In the genomic region with DNA sequence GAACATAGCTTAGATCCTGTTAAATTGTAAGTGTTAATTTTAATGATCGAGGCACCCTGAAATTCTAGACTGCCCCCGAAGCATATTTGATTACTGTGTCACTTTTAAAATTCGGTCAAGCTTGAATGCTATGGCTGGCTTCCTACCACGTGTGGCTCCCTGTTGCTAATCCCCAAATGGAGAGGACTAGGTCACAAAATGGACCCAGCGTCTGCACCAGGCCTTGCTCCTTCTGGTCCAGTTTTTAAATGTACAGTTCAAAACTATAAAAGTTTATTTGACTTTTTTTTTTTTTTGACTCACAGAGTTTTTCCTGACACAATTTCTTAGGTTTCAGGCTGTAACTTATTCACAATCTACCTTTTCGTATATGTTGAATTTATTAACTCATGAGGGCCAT, we compare ENCODE assay signal across 19 mouse cellular contexts. TPM values are rescaled to one million over a fixed set of nuclear protein-coding genes. Genes with fewer than 3 reads are reported as not detected.
DNase-seq lines count a peak whose midpoint lies in the region; ATAC-seq and TF ChIP-seq lines count a peak whose summit lies in the region.
"Had no signal": no experiment of that assay in that cellular context is flagged by ENCODE, and none has a peak within 500 bp of the region (broad histone marks: within the 10 kb centered on the region; RNA-seq: fewer than 3 reads in every experiment).

No protein-coding gene starts in this region.

- H3K27ac ChIP-seq in embryonic facial prominence, embryonic 13.5 days: no peak overlapping the region
- H3K27ac ChIP-seq in embryonic facial prominence, embryonic 10.5 days (replicated peaks): no peak overlapping the region
- H3K27ac ChIP-seq in liver, adult 2 months (replicated peaks; ENCODE audit: insufficient read depth, low read depth, low read length): no peak overlapping the region
- no peak overlapping the region for H3K27ac ChIP-seq in intestine, embryonic 15.5 days
- H3K27ac ChIP-seq in small intestine, adult 2 months (ENCODE audit: insufficient read depth, low read depth, low read length): no peak overlapping the region
- no peak overlapping the region for H3K27ac ChIP-seq in forebrain, embryonic 16.5 days (ENCODE audit: low read length)
- H3K27ac ChIP-seq: forebrain, embryonic 12.5 days; heart, embryonic 10.5 days; hindbrain, embryonic 13.5 days; neural tube, embryonic 13.5 days had no signal

- WGBS in embryonic facial prominence, embryonic 13.5 days: 65% methylated on average over 6 of the region's 6 CpGs
- WGBS in embryonic facial prominence, embryonic 10.5 days: 75% methylated on average over 6 of the region's 6 CpGs
- 31% methylated on average over 6 of the region's 6 CpGs for WGBS in liver, adult 2 months
- 65% methylated on average over 6 of the region's 6 CpGs for WGBS in intestine, embryonic 15.5 days
- WGBS in small intestine, adult 2 months: 22% methylated on average over 6 of the region's 6 CpGs
- 60% methylated on average over 6 of the region's 6 CpGs for WGBS in forebrain, embryonic 16.5 days

- no peaks in the 10 kb centered on the region for H3K4me1 ChIP-seq in embryonic facial prominence, embryonic 13.5 days
- H3K4me1 ChIP-seq in embryonic facial prominence, embryonic 10.5 days: peaks cover 6% of the 10 kb centered on the region; the same call in 1 of the 2 replicates
- H3K4me1 ChIP-seq in liver, adult 2 months (ENCODE audit: control insufficient read depth, insufficient read depth, low read length): 0 out of 2 replicates have a peak, but pooled peaks cover 2% of the 10 kb centered on the region
- H3K4me1 ChIP-seq in intestine, embryonic 15.5 days (replicated peaks): no peaks in the 10 kb centered on the region
- peaks cover 4% of the 10 kb centered on the region; the same call in 1 of the 2 replicates for H3K4me1 ChIP-seq in small intestine, adult 2 months (ENCODE audit: control insufficient read depth, insufficient read depth, insufficient read length, low read length)
- peaks cover 7% of the 10 kb centered on the region for H3K4me1 ChIP-seq in forebrain, embryonic 16.5 days (replicated peaks; ENCODE audit: control insufficient read depth, insufficient read depth, low read length)

- ATAC-seq in embryonic facial prominence, embryonic 13.5 days (ENCODE audit: insufficient number of reproducible peaks, insufficient read depth, low FRiP score, low TSS enrichment, low read depth): no peak
- no peak for ATAC-seq in intestine, embryonic 15.5 days
- ATAC-seq in erythroblast, adult 5-6 weeks (replicated peaks; ENCODE audit: low FRiP score, poor library complexity, severe bottlenecking): no peak
- no peak for ATAC-seq in forebrain, embryonic 16.5 days
- ATAC-seq: activated CD4-positive, CD25-positive, alpha-beta regulatory T cell, adult 4 months; midbrain, embryonic 16.5 days had no signal

- DNase-seq in embryonic facial prominence, embryonic 10.5 days (ENCODE audit: low spot score): no peak
- peak; percentile 80 for DNase-seq in liver, adult 2 months (ENCODE audit: extremely low read depth, low read depth, low spot score)
- DNase-seq in liver: no peak
- DNase-seq: B cell, adult 2 months; embryo, embryonic 11 days; right cerebral cortex, adult 18-20 months; thymus, postnatal 14 days had no signal

- peaks cover 5% of the 10 kb centered on the region; the same call in 1 of the 2 replicates for H3K79me2 ChIP-seq in liver, adult 2 months (ENCODE audit: control insufficient read depth, insufficient read depth, low read length)

- H3K27me3 ChIP-seq in embryonic facial prominence, embryonic 13.5 days: peaks cover 10% of the 10 kb centered on the region
- H3K27me3 ChIP-seq in embryonic facial prominence, embryonic 10.5 days (replicated peaks; ENCODE audit: low read depth, poor library complexity, severe bottlenecking): peaks cover 24% of the 10 kb centered on the region
- H3K27me3 ChIP-seq in liver, adult 2 months (ENCODE audit: control insufficient read depth, insufficient read depth, low read length): no peaks in the 10 kb centered on the region
- H3K27me3 ChIP-seq in intestine, embryonic 15.5 days (replicated peaks): no peaks in the 10 kb centered on the region
- H3K27me3 ChIP-seq in small intestine, adult 2 months (ENCODE audit: control insufficient read depth, insufficient read depth, low read length): no peaks in the 10 kb centered on the region
- peaks cover 3% of the 10 kb centered on the region; the same call in 1 of the 2 replicates for H3K27me3 ChIP-seq in forebrain, embryonic 16.5 days (replicated peaks; ENCODE audit: control insufficient read depth, insufficient read depth, low read length)

- TF ChIP-seq POLR2A in liver, adult 2 months (IDR thresholded peaks at IDR 0.05; ENCODE audit: extremely low read depth, insufficient read depth, low read length): no peak
- TF ChIP-seq POLR2A in small intestine, adult 2 months (IDR thresholded peaks at IDR 0.05; ENCODE audit: low read depth, low read length): no peak

- no peak overlapping the region for H3K9ac ChIP-seq in embryonic facial prominence, embryonic 13.5 days
- no peak overlapping the region for H3K9ac ChIP-seq in liver, adult 2 months (ENCODE audit: low read depth, low read length)
- no peak overlapping the region for H3K9ac ChIP-seq in intestine, embryonic 15.5 days
- H3K9ac ChIP-seq in forebrain, embryonic 16.5 days (replicated peaks; ENCODE audit: low read depth, low read length): no peak overlapping the region
- H3K9ac ChIP-seq: forebrain, embryonic 12.5 days; hindbrain, embryonic 13.5 days; neural tube, embryonic 13.5 days had no signal

- peak overlapping the region; percentile 46 for H3K4me2 ChIP-seq in embryonic facial prominence, embryonic 13.5 days
- H3K4me2 ChIP-seq in intestine, embryonic 15.5 days (replicated peaks): no peak overlapping the region
- H3K4me2 ChIP-seq in forebrain, embryonic 16.5 days (ENCODE audit: low read length): no peak overlapping the region
- H3K4me2 ChIP-seq: hindbrain, embryonic 13.5 days; neural tube, embryonic 13.5 days had no signal

- H3K9me3 ChIP-seq in embryonic facial prominence, embryonic 13.5 days: no peaks in the 10 kb centered on the region
- H3K9me3 ChIP-seq in embryonic facial prominence, embryonic 10.5 days: no peaks in the 10 kb centered on the region
- H3K9me3 ChIP-seq in intestine, embryonic 15.5 days: no peaks in the 10 kb centered on the region
- no peaks in the 10 kb centered on the region for H3K9me3 ChIP-seq in forebrain, embryonic 16.5 days (ENCODE audit: control insufficient read depth, low read length)
- H3K9me3 ChIP-seq: forebrain, embryonic 12.5 days; heart, embryonic 10.5 days; hindbrain, embryonic 13.5 days; neural tube, embryonic 13.5 days had no signal

- peak overlapping the region; percentile 17 for H3K4me3 ChIP-seq in embryonic facial prominence, embryonic 13.5 days
- no peak overlapping the region for H3K4me3 ChIP-seq in embryonic facial prominence, embryonic 10.5 days
- peak overlapping the region; percentile 40 for H3K4me3 ChIP-seq in liver, adult 2 months (ENCODE audit: insufficient read depth, low read depth, low read length)
- peak overlapping the region; percentile 24 for H3K4me3 ChIP-seq in intestine, embryonic 15.5 days (replicated peaks)
- peak overlapping the region; percentile 41 for H3K4me3 ChIP-seq in small intestine, adult 2 months (ENCODE audit: low read depth, low read length)
- H3K4me3 ChIP-seq in forebrain, embryonic 16.5 days (replicated peaks; ENCODE audit: low read length): no peak overlapping the region
- H3K4me3 ChIP-seq: heart, embryonic 10.5 days; hindbrain, embryonic 13.5 days; neural tube, embryonic 13.5 days had no signal

- TF ChIP-seq CTCF in liver, adult 2 months (IDR thresholded peaks at IDR 0.05; ENCODE audit: low read depth, low read length): no peak
- no peak for TF ChIP-seq CTCF in small intestine, adult 2 months (IDR thresholded peaks at IDR 0.05; ENCODE audit: extremely low read depth, insufficient read length, insufficient replicate concordance, low read depth, low read length)

- H3K36me3 ChIP-seq in embryonic facial prominence, embryonic 13.5 days: no peaks in the 10 kb centered on the region
- no peaks in the 10 kb centered on the region for H3K36me3 ChIP-seq in embryonic facial prominence, embryonic 10.5 days (replicated peaks)
- H3K36me3 ChIP-seq in liver, adult 2 months (ENCODE audit: control insufficient read depth, insufficient read depth, low read length): no peaks in the 10 kb centered on the region
- no peaks in the 10 kb centered on the region for H3K36me3 ChIP-seq in intestine, embryonic 15.5 days
- peaks cover 3% of the 10 kb centered on the region; the same call in 1 of the 2 replicates for H3K36me3 ChIP-seq in small intestine, adult 2 months (ENCODE audit: control insufficient read depth, insufficient read depth, low read length)
- H3K36me3 ChIP-seq in forebrain, embryonic 16.5 days (ENCODE audit: control insufficient read depth, insufficient read depth): no peaks in the 10 kb centered on the region
- H3K36me3 ChIP-seq: forebrain, embryonic 12.5 days; heart, embryonic 10.5 days; hindbrain, embryonic 13.5 days; neural tube, embryonic 13.5 days had no signal

RNA-seq across cellular contexts. Expression of gene Rnf43, which starts 2.7 kb away (rescaled TPM):
- polyA plus RNA-seq in embryonic facial prominence, embryonic 13.5 days (2015; fragmentation: Nextera tagmentation; extraction: Ambion mirVana): 7.1 and 8.7 TPM in 2 replicates
- polyA plus RNA-seq in embryonic facial prominence, embryonic 10.5 days (2016; fragmentation: Nextera tagmentation; extraction: Ambion mirVana): 3.2 and 3.3 TPM in 2 replicates
- 13.2 and 14.1 TPM in 2 replicates for total RNA-seq in liver, adult 2 months (2014; rRNA removed)
- 19.3 and 19.5 TPM in 2 replicates for polyA plus RNA-seq in liver, adult 2 months (2012; rRNA removed)
- 14.1 and 14.7 TPM in 2 replicates for polyA plus RNA-seq in intestine, embryonic 15.5 days (2015; fragmentation: Nextera tagmentation; extraction: Ambion mirVana)
- 16.3 and 19.6 TPM in 2 replicates for polyA plus RNA-seq in small intestine, adult 2 months (2012; rRNA removed)
- not detected in 2 replicates for total RNA-seq in erythroblast, adult 5-6 weeks (2015; ENCODE audit: low replicate concordance)
- 0.98 and 1.0 TPM in 2 replicates for total RNA-seq in erythroblast, adult 5-6 weeks (2017; ENCODE audit: low replicate concordance)
- polyA plus RNA-seq in forebrain, embryonic 16.5 days (2015; fragmentation: Nextera tagmentation; extraction: Ambion mirVana): 0.76 and 1.9 TPM in 2 replicates

RNA-seq across cellular contexts. Expression of gene Hsf5, which starts 48.3 kb away (rescaled TPM):
- 0.23 and 0.25 TPM in 2 replicates for polyA plus RNA-seq in embryonic facial prominence, embryonic 13.5 days (2015; fragmentation: Nextera tagmentation; extraction: Ambion mirVana)
- polyA plus RNA-seq in embryonic facial prominence, embryonic 10.5 days (2016; fragmentation: Nextera tagmentation; extraction: Ambion mirVana): 0.27 and 0.41 TPM in 2 replicates
- total RNA-seq in liver, adult 2 months (2014; rRNA removed): 0.07 and 0.09 TPM in 2 replicates
- polyA plus RNA-seq in liver, adult 2 months (2012; rRNA removed): 0.05 TPM in 1 of 2 replicates, not detected in the other
- 0.15 and 0.29 TPM in 2 replicates for polyA plus RNA-seq in intestine, embryonic 15.5 days (2015; fragmentation: Nextera tagmentation; extraction: Ambion mirVana)
- 0.13 and 0.34 TPM in 2 replicates for polyA plus RNA-seq in small intestine, adult 2 months (2012; rRNA removed)
- 0.38 TPM in 1 of 2 replicates, not detected in the other for total RNA-seq in erythroblast, adult 5-6 weeks (2015; ENCODE audit: low replicate concordance)
- total RNA-seq in erythroblast, adult 5-6 weeks (2017; ENCODE audit: low replicate concordance): not detected in 2 replicates
- 0.45 and 0.46 TPM in 2 replicates for polyA plus RNA-seq in forebrain, embryonic 16.5 days (2015; fragmentation: Nextera tagmentation; extraction: Ambion mirVana)
- total RNA-seq: megakaryocyte progenitor cell, adult 5-6 weeks had no signal

Comparison
In these comparisons a context has a peak if more than half of its experiments do, and no peak if none do; other contexts are left out.
1. H3K4me3 ChIP-seq: peak in embryonic facial prominence, embryonic 13.5 days (single experiment), liver, adult 2 months (single experiment), intestine, embryonic 15.5 days (single experiment) and small intestine, adult 2 months (single experiment); none in embryonic facial prominence, embryonic 10.5 days (single experiment) and forebrain, embryonic 16.5 days (single experiment).